Comparison of ENCODE assay signal across 8 mouse cellular contexts in genomic region chr19:24999201-24999886, GRCm38 (mm10). TPM values are rescaled to one million over a fixed set of nuclear protein-coding genes. Genes with fewer than 3 reads are reported as not detected.
DNase-seq lines count a peak whose midpoint lies in the region; ATAC-seq and TF ChIP-seq lines count a peak whose summit lies in the region.

Gene Dock8 (plus strand): TSS chr19:24999534.

- H3K4me3 ChIP-seq in C2C12 (ENCODE audit: insufficient read depth, poor library complexity, severe bottlenecking): peak within 1 kb of the TSS; percentile 59
- peak within 1 kb of the TSS; percentile 62 for H3K4me3 ChIP-seq in forebrain, embryonic 14.5 days (ENCODE audit: low read depth, low read length)
- peak within 1 kb of the TSS; percentile 66 for H3K4me3 ChIP-seq in neural tube, embryonic 12.5 days
- H3K4me3 ChIP-seq in testis, adult 2 months (ENCODE audit: control insufficient read depth, low read depth, low read length): peak within 1 kb of the TSS; percentile 92

- H3K79me3 ChIP-seq in C2C12 (ENCODE audit: low read depth): peaks cover 39% of the 10 kb centered on the region

- H3K79me2 ChIP-seq in C2C12 (ENCODE audit: control insufficient read depth, insufficient read depth): peaks cover 50% of the 10 kb centered on the region

- peak within 1 kb of the TSS; percentile 98 for H3K4me2 ChIP-seq in forebrain, embryonic 14.5 days (ENCODE audit: low read length)
- peak within 1 kb of the TSS; percentile 100 for H3K4me2 ChIP-seq in neural tube, embryonic 12.5 days (replicated peaks)

- H3ac ChIP-seq in C2C12 (ENCODE audit: control insufficient read depth, insufficient read length, low read depth): peak within 1 kb of the TSS; percentile 92

- peak; percentile 52 for TF ChIP-seq CTCF in C2C12 (IDR thresholded peaks at IDR 0.05; ENCODE audit: control insufficient read depth, insufficient read depth, insufficient read length)
- TF ChIP-seq CTCF in testis, adult 2 months (IDR thresholded peaks at IDR 0.05; ENCODE audit: control insufficient read depth, insufficient read depth, insufficient replicate concordance, low read depth, low read length): no peak

- H3K4me1 ChIP-seq in forebrain, embryonic 14.5 days (ENCODE audit: control insufficient read depth, insufficient read depth, low read length): peaks cover 5% of the 10 kb centered on the region; the same call in 1 of the 2 replicates
- 0 out of 2 replicates have a peak, but pooled peaks cover 3% of the 10 kb centered on the region for H3K4me1 ChIP-seq in neural tube, embryonic 12.5 days
- peaks cover 7% of the 10 kb centered on the region for H3K4me1 ChIP-seq in testis, adult 2 months (ENCODE audit: control insufficient read depth, insufficient read depth, low read length)

- WGBS in forebrain, embryonic 14.5 days: under 1% methylated on average over 85 of the region's 109 CpGs
- under 1% methylated on average over 107 of the region's 109 CpGs for WGBS in neural tube, embryonic 12.5 days

- no peak within 1 kb of the TSS for H3K27ac ChIP-seq in forebrain, embryonic 14.5 days (ENCODE audit: low read depth, low read length)
- no peak within 1 kb of the TSS for H3K27ac ChIP-seq in neural tube, embryonic 12.5 days
- peak within 1 kb of the TSS; percentile 86 for H3K27ac ChIP-seq in testis, adult 2 months (ENCODE audit: control insufficient read depth, insufficient read depth, low read depth, low read length)

- intact Hi-C loops in heart, postnatal 14 days (cut with DNase I): no loop called here

- no peaks in the 10 kb centered on the region for H3K9me3 ChIP-seq in forebrain, embryonic 14.5 days (replicated peaks; ENCODE audit: control insufficient read depth, low read length)
- no peaks in the 10 kb centered on the region for H3K9me3 ChIP-seq in neural tube, embryonic 12.5 days

- H3K9ac ChIP-seq in forebrain, embryonic 14.5 days (ENCODE audit: low read length): no peak within 1 kb of the TSS
- peak within 1 kb of the TSS; percentile 45; the same call in 1 of the 2 replicates for H3K9ac ChIP-seq in neural tube, embryonic 12.5 days

- DNase-seq in adrenal gland, postnatal 25 days: peak; percentile 74
- DNase-seq in forebrain, embryonic 14.5 days (ENCODE audit: low spot score): peak; percentile 27
- DNase-seq in heart, postnatal 14 days: peak; percentile 76 to 83
- DNase-seq in kidney, postnatal 4 days: peak; percentile 69 to 83
- DNase-seq in lung, adult 18-20 months: peak; percentile 86 to 87

- H3K27me3 ChIP-seq in C2C12 (ENCODE audit: control insufficient read depth, insufficient read depth, insufficient read length): no peaks in the 10 kb centered on the region
- H3K27me3 ChIP-seq in forebrain, embryonic 14.5 days (replicated peaks; ENCODE audit: control insufficient read depth, insufficient read depth, low read length): peaks cover 51% of the 10 kb centered on the region
- H3K27me3 ChIP-seq in neural tube, embryonic 12.5 days (replicated peaks): peaks cover 63% of the 10 kb centered on the region
- H3K27me3 ChIP-seq in testis, adult 2 months (ENCODE audit: control insufficient read depth, insufficient read depth, low read length): no peaks in the 10 kb centered on the region

- H3K36me3 ChIP-seq in C2C12 (ENCODE audit: control insufficient read depth, insufficient read depth): no peaks in the 10 kb centered on the region
- no peaks in the 10 kb centered on the region for H3K36me3 ChIP-seq in forebrain, embryonic 14.5 days (ENCODE audit: control insufficient read depth, insufficient read depth, low read length)
- no peaks in the 10 kb centered on the region for H3K36me3 ChIP-seq in neural tube, embryonic 12.5 days
- H3K36me3 ChIP-seq in testis, adult 2 months (ENCODE audit: control insufficient read depth, insufficient read depth, low read length): no peaks in the 10 kb centered on the region

- ATAC-seq in forebrain, embryonic 14.5 days: peak; percentile 60
- 0 out of 2 replicates have a peak, but pooled peaks have one; percentile 17 for ATAC-seq in neural tube, embryonic 12.5 days (ENCODE audit: low FRiP score, low read depth)

- TF ChIP-seq POLR2A in testis, adult 2 months (IDR thresholded peaks at IDR 0.05; ENCODE audit: control insufficient read depth, low read depth, low read length): 0 out of 2 replicates have a peak, but pooled peaks have one; percentile 10

TF ChIP-seq in C2C12, 6 proteins besides CTCF, POLR2A, EP300 and RAD21:
- peak; percentile 14 for TF ChIP-seq CEBPB (IDR thresholded peaks at IDR 0.05; ENCODE audit: low read depth)
- no peak for TF ChIP-seq FOSL1 (IDR thresholded peaks at IDR 0.05; ENCODE audit: insufficient read depth, low read length, poor library complexity, severe bottlenecking)
TF ChIP-seq in C2C12: peak in this region for 1.

RNA-seq across cellular contexts. Expression of gene Dock8, which starts in this region (rescaled TPM):
- polyA plus RNA-seq in C2C12 (2012; fragmentation: generic; extraction: Trizol): 8.2 TPM
- total RNA-seq in adrenal gland, postnatal 25 days (2021): 24.9 and 36.2 TPM in 2 replicates
- polyA plus RNA-seq in forebrain, embryonic 14.5 days (2014; fragmentation: Nextera tagmentation; extraction: Ambion mirVana): 0.55 and 1.5 TPM in 2 replicates
- total RNA-seq in heart, postnatal 14 days (2021): 10 to 100 TPM; 16.0 to 19.8 TPM
- polyA plus RNA-seq in neural tube, embryonic 12.5 days (2016; fragmentation: Nextera tagmentation; extraction: Ambion mirVana): 0.66 and 1.1 TPM in 2 replicates
- polyA plus RNA-seq in testis, adult 2 months (2012; rRNA removed): 2.9 and 3.8 TPM in 2 replicates

Comparison
In these comparisons a context has a peak if more than half of its experiments do, and no peak if none do; other contexts are left out.
1. DNase-seq: peak in every context shown above with its lines; median percentile 86 in lung, adult 18-20 months; 80 in heart, postnatal 14 days; 76 in kidney, postnatal 4 days; 74 in adrenal gland, postnatal 25 days; 27 in forebrain, embryonic 14.5 days.